Mouse (Mus musculus) lung, postnatal 14 days (tissue): ENCODE results near the gene Ap4e1.

ENCODE experiments used
- DNase-seq: peaks from one replicate; pipeline ENCODE4 v3.0.0; 2021

Ap4e1 gene

DNA sequence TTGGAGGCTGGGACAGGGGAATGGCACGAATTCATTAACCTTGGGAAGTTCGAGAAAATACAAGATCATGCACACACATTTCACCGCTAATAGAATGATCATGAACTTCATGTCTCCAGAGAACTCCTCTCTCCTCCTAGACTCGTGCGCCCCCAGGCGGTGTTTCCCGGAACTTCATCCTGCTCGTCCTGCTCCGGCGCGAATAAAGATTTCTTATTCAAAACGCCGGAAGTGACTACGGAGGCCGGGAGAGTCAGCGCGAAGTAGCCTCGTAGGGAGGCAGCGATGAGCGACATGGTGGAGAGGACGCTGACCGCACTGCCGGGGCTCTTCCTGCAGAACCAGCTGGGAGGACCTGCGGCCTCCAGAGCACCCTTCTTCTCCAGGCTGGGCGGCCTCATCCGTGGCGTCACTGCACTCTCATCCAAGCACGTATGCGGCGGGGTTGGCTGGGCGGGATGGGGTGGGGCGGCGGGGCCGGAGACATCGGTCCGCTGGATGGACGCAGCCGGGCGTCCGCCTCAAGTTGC, at the start of gene Ap4e1:
TSS of gene Ap4e1 (plus strand) at position 249 of the 530 bp plus-strand sequence.
- DNase-seq, result peak; percentile 99

DNA sequence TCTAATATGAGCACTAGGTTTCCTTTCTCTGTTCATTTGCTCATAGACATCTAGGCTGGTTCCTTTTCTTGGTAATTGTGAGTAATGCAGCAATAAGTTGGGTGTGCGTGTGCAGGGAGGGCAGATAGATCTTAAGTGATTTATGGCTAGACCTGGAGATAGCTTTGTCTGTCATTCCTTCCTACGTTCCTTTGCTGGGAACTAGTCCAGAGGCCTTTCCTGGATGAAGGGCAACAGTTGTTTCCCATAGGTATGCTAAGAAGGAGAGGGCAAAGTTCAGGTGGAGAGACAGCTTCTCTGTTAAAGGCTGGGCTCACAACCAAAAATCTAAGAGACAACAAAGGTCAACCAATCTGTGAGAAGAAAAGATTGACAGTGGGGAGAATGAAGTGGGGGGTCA, 46.8 kb upstream of the Ap4e1 start:
- no peak for DNase-seq

DNA sequence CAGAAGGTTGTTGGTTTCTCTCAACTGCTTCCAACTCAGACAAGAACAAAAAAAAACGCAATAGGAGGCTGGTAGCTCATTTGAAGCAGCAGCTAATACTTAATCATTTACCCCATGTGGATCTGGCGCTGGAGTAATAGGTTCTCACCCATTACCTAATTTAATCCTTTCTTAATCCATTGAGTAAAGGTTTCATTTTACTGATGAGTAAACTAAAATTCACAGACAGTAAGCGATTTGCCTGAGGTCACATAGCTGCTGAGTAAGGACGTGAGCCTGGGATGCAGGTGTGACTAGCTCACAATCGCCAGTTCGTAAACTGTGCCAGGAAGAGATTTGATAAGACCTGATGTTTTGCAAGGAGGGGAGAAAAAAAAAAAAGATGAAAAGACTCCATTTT, 31.1 kb upstream of the Ap4e1 start:
- no peak for DNase-seq

DNA sequence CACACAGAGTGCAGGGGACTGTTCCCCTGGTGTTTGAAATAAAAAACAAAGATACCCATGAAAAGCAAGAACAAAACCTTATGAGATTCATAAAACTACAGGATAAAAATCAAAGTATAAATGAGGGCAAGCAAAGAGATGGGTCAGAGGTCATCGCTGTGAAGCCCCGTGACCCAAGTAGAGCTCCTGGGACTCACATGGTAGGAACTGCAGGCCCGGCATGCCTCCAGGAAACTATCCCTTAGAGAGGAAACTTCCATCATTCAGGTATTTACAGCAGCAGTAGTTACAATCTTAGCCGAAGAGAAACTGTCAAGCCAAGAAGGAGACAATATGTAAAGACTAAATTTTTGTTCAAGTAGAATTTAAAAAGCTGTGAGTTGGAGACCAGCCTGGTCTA, 25.3 kb upstream of the Ap4e1 start:
- no peak for DNase-seq

DNA sequence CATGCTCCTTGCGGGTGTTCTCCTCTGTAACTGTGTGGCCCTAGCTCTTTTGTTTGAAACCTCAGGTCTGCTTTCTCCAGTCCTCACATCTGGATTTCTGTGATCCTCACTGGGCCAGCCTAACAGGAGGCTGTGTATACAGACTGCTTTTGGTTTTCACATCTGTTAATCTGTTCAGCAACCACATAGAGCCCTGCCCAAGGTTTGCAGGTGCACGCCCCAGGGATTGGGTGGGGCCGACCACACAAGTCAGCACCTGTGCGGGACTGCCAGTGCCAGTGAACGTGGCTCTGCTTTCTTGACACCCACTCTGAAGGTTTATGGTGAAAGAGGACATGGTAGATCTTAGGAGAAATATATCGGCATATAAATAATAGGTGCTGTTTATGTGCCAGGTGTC, 18.6 kb upstream of the Ap4e1 start:
- no peak for DNase-seq

DNA sequence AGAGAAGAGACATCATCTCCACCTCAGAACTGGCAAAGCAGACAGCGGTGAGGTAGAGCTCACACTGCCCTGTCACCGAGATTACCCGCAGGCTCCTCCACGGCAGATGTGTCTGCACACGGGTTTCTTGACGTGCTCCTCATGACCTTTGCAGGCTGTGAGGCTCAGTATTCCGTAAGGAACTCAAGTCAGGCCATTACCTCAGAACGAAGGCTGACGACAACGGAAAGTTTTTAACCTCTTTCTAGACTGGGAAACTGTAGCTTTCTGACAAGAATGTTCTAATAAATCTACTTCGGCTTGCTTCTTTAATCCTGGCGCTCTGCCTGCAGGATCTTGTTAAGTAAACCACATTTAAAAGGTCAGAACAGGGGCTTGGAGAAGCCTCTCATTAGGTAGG, 15.8 kb upstream of the Ap4e1 start:
- DNase-seq, result no peak

DNA sequence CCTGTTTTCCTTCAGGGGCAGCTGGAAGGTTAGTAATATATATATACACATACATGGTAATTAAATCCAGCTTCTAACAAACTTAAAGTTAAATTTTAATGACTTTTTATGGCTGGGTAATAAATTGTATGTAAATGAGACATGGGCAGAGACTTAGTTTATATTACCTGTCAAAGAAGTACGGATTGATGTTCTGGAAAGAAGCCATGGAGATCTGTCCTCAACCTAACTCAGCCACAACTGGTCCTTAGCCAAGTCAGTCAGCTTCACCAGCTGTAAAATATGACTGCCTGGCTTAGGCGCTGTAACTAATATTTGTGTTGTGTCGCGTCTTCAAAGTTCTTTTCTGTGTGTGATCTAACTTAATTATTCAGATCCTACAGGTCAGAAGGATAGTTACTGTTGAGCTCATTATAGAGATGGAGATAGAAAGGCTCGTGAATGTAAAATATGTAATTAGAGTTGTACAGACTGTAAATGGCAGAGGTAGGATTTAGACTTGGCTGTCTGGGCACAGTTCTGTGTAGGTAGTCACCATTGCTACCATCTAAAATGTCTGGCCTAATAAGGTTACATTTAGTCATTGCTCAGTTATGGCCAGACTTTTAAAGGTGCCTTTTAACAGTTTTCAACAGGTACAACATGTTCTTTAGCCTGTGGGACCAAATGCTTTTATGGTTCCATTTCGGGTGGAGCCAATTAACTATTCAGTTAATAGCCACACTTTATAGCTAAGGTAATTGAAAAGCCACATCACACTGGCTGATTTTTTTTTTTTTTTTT, 13.9 kb upstream of the Ap4e1 start:
- DNase-seq, result no peak

DNA sequence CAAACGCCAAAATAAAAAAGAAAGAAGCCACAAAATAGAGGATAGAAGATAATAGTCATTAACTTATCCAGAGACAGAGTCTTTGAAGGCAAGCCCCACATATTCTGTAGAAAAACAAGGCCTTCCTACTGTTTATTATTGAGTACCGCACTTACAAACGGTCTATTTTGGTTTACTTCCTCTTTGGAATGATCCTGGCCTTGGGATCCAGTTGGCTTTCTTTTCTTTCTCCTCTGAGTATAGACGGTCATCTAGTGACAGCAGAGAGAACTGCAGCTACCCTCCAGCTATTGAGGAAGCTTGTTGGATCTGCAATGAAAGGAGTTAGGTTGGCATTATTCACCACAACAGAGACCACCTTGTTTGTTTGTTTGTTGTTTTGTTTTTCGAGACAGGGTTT, 11.8 kb upstream of the Ap4e1 start:
- DNase-seq, result peak; percentile 66

DNA sequence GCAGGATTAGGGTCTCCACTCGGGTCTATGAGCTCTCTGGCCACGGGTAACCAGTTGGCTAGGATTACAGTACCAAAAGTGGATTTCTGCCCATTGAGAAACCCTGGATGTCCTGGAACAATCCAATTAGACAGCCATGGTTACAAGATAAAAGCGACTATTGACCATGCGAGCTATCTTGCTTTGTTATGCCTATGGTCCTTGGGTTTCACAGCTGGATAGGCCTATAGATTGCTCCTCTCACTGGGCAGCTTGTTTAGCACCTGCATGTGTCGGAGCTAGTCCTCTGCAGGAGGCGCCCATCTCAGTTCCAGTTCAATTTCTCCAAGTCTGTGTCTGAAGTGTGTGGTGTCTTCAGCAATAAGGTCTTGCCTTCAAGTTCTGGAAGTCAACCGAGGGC, 10.3 kb upstream of the Ap4e1 start:
- DNase-seq, result no peak

DNA sequence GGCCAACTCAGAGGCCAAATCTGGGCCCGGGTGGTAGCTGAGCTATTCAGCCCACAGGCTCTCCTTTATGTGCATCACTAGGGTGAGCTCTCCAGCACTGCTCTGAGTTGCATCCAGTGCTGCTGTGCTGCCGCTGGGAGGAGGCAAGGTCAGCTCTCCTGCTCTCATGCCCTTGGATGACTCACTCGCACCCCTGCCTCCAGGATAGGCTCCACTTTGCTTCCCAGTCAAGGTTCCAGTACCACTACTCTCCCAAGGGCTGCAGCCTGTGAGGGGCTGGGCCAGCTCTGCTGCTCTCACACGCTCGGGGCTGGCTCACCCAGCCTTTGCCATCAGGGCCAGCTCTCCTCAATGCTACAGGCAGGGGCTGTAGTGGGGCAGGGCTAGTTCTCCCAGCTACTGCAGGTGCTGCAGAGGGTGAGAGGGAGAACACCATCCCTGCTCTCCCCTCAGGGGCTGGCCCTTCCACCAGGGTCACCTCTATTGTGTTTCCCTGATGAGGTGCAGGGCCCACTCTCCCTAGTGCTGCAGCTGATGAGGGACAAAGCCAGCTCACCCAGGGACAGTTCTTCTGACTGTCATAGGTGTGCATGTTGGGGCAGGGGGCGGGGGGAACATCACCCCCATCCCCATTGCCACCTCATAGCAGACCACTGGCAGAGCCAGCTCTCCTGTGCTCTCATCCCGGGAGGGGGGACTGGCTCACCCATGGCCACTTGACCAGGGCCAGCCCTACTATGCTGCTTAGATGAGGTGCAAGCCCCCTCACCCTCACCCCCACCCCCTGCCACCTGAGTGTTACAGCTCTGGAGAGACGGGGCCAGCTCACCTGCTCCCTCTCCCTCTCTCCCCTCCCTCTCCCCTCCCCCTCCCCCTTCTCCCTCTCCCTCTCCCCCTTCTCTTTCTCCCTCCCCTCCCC, 7.9 kb upstream of the Ap4e1 start:
- DNase-seq, result no peak

DNA sequence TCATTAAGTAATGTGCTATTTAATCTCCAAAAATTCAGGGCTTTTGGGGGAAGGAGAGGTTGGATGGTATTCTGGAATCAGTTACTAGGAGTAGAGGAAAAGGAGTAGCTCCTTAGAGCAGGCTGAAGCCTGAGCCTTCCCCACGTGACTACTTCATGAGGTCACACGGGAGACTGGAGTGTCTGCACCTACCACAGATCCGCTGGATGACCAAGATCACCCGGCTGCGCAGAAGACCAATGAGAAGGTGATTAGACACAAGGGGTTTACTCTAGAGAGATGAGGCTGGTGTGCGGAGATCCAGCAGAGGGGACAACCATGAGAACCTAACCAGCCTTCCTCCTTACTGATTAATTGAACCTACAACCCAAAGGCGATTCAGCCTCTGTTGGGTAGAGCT, 4.5 kb upstream of the Ap4e1 start:
- DNase-seq, result no peak

DNA sequence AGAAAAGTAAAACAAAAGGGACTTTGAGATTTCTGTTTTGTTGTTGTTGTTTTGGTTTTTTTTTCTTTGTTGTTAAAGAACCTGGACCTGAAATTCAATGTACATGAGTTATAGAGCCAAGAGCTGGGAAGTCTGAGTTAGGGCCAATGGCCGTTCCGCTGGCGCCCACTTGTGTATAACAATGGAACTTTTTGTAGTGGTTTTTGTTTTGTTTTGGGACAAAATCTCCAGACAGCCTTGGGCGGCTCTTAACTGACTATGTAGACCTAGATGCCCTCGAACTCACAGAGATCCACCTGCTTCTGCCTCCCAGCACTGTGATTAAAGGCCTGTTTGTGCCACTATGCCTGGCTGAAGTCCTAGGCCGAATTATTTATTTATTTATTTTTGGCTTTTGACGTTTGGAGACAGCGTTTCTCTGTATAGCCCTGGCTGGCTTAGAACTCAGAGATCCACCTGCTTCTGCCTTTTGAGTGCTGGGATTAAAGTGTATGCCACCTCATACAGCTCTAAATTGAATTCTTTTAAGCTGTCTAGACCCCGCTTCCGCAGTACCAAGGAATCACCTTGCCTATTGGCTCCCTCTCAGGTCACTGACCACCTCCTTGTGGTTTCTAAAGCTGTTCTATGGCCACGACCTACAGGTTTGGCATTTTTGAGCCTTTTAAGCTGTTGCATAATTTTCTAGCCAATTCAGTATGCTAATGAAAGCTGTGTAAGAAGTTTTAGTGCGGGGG, 1.7 kb upstream of the Ap4e1 start:
- peak; percentile 70 for DNase-seq

DNA sequence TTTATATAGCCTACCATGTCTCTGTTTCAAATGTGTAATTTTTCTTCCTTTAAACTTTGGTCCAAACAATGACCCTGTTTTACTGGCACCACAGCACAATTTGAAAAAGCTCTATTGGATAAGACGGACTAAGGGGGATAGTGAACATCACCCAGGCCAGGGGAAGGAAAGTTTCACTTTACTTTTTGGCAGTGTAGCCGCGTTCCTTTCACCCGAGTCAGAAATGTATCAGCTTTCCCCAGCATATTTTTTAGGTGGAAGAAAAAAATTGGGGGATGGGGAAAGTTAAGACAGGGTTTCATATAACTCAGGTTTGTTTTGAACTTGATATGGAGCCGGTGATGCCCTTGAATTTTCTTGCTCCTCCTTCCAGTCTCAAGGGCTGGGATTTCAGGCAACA, 1.0 kb upstream of the Ap4e1 start:
- no peak for DNase-seq

DNA sequence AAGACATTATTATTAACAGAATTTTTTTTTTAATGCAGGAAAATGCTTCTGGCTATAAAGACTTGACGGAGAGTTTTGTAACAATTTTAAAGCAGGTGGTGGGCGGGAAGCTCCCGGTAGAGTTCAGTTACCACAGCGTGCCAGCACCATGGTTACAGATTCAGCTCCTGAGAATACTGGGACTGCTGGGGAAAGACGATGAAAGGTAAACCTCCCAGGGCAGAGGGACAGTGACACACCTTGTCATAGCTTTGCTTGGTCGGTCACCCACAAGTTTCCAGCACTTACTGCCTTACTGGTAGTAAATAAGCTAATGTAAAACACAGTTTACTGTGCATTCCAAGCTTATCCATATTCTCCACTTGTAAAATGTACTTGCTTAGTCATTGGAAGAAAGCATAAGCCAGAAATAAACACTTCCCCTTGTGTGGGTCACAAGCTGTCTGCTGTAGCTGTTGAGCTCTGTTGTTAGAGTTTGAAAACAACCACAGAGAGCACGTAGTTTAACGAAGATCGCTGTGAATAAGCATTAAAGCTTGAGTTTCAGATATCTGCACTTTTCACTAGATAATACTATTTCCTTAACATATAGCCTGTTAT, 26.6 kb downstream of the Ap4e1 start:
- DNase-seq, result no peak

DNA sequence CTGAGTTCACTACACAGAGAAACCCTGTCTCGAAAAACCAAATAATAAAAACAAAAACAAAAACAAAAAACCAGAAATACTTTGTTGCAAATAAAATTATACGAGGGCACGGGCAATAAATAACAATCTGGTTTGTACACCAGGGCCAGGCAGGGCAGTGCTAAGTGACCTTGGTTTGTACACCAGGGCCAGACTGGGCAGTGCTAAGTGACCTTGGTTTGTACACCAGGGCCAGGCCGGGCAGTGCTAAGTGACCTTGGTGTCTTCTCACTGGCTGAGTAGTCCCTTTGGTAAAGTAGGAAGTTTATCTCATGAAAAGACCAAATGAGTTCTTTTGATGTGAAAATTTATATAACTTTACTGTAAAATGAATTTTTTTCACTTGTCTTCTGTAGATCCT, 28.8 kb downstream of the Ap4e1 start:
- no peak for DNase-seq

DNA sequence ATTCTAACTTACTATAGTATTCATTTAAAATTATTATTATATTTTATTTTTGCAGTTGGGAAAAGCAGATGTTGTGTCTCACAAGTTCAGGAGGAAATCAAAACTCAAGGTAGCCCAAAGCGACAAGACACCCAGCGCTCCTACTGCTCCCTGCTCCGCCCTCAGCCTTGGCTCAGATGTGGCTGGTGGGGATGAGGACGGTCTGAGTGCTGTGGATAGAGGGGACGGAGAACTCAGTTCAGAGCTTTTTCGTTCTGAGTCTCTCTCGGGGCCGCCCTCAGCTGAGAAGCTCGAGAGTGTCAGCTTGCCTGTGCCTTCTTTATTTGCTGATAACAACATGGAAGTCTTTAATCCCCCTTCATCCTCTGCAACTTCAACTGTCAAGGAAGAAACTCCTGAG, 53.0 kb downstream of the Ap4e1 start:
- DNase-seq, result no peak

DNA sequence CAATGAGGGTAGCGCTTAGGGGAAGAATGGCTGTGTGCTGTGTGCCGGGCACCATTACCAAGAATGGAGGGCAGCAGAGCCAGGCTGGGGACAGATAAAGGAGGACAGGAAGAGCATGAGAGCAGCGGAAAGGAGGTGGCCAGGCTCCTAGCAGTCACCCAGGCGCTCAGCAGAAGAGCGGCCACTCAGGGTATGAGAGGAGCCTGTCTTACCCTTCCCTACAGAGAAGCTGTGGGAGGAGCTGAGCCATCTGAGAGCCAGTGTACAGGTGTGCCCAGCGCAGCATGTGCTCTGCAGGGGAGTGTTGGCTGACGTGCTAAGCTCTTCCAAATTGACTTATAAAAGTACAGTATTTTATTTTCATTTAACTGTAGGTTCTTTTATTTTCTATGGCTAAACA, 60.3 kb downstream of the Ap4e1 start:
- DNase-seq, result no peak

DNA sequence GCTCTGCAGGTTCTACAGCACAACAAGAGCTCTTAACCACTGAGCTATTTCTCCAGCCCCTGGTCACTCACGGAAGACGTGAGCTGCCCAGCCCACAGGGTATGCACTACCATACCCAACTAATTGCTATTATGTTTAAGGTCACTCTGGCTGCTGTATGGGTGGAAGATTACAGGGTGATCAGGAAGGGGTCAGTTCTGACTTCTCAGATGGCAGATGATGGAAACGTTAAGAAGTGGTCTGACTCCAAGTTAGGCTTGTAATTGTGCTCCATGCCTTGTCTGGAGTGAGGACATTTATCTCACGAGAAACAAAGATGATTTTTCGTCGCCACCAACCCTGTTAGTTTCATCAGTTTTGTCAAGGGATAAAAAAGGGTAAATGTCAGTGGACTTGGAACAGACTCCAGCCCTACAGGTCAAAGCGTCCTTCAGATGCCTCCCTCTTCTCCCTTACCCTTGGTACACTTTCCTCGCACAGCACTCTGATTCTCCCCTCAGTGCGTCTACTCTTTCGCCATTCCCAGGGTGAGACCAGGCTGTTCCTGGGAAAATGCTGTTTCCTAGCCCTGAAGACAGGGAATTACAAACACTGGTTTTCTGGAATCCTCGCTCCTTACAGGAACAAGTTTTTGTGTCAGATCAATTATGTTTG, 61.4 kb downstream of the Ap4e1 start:
- no peak for DNase-seq

DNA sequence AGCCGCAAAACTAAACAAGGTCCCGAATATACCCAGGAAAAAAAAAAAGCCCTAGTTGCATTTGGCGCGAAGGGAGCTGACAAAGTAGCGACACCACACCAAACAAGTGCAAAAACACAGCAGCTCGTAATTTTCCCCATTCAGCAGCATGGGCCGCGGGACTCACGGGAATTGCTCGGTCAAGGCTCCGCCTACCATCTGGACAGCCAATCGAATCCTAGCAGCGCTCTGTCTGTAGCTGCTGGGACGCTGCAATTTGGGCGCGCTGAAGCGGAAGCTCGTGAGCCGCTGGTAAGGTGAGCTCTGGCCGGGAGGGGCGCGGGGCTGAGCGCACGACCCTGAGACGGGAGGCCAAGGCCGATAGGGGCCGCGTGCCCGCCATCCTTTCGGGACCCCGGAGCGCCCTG, 61.9 kb downstream of the Ap4e1 start, which contains the start of gene Blvra:
TSS of gene Blvra (plus strand) at position 231 of the 407 bp plus-strand sequence.
- peak; percentile 86 for DNase-seq

DNA sequence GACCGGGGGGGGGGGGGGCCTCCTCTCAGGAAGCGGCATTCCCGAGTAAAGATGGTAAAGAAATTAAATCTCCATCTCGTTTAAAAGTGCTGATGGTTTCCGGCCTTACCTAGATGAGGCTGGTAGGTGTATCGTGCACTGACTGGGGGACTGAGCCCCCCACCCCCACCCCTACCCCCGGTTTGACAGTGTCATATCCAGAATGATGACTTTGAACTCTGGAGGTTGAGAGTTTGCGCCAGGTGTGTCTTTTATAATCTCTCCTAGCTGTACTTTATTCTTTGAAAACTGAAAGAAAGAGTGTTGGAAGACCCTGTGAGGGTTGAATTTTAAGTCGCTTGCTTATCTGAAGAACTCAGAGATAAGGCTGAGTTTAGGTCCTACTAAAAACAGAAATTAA, 62.4 kb downstream of the Ap4e1 start:
- no peak for DNase-seq

DNA sequence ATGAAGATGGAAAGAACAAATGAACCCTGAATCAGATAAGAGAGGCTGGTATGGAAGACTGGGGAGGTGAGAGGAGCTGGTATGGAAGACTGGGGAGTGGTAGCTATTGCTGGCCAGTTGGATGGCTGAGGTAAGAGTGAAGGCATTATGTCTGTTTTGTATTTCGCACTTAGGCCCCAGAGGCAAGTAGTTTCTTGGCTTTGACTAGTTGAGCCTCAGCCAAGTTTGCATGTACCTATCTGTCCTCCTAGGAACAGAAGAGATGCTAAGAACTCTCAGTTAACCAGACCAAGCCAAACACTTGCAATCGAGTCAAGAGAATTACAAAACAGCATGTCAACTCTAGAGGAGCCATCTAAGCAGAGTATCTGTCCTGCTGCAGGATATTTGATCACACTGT, 65.6 kb downstream of the Ap4e1 start:
- no peak for DNase-seq

DNA sequence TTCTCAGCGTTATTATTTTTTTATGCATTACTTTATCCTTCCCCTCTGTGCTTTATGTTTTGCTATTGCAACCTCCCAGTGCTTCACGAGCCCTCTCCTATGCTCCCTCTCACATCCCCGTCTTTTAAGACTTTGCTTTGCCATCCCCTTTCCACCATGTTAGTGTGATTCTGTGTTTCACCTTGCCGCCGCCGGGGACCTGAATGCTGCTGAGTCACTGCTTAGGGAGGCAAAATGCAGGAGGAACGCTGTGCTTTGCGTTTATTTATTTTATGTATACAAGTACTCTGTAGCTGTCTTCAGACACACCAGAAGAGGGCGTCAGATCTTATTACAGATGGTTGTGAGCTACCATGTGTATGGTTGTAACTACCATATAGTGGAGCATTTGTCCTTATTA, 69.1 kb downstream of the Ap4e1 start:
- DNase-seq, result no peak
